Mouse (Mus musculus): ENCODE results near the gene Ccdc124.

Ccdc124 gene

DNA sequence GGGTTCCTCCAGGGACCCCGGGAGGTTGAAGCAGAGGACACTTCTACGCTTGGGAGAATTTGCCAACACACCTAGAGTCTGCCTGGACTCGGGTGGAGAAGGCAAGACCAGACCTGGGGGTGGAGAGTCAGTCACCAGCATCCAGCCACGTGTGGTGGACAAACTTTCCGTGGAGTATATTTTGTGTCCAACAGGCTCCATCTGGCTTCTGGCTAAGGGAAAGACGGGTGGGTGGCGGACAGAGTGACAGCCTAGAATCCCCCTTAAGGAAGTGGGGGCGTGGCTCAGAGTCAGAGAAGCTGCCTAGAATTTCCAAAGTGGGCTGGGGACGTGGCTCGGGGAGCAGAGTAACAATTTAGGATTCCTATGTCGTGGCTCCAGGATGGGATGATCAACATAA is 51.7 kb downstream of the Ccdc124 start:
- DNase-seq (ENCODE audit: low spot score in 2 of 2): no peak

DNA sequence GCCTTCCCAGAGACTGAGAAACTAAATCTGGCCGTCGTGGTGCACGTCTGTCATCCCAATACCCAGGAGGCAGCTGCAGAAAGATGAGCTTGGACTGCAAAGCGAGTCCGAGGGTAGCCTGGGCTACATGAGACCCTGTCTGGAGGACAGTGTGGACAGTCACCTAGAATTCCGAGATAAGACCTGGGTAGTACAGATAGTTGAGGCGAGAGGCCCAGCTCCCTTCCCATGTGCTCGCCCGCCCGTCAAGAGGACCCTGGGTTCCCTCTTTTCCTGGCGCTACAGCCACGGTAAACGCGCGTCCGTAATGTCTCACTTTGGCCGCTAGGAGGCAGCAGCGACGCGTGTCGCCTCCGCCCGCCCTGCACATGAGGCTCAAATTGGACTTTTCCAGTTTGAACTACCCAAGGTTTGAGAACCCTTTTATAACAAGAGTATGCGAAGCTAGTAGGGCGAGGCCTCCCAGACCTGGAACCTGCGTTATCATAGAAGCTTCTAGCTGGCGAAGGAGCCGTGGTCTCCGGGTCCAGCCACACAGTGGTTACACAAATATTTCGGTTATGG is 52.3 kb downstream of the Ccdc124 start:
- DNase-seq (ENCODE audit: low spot score in 2 of 2): no peak

DNA sequence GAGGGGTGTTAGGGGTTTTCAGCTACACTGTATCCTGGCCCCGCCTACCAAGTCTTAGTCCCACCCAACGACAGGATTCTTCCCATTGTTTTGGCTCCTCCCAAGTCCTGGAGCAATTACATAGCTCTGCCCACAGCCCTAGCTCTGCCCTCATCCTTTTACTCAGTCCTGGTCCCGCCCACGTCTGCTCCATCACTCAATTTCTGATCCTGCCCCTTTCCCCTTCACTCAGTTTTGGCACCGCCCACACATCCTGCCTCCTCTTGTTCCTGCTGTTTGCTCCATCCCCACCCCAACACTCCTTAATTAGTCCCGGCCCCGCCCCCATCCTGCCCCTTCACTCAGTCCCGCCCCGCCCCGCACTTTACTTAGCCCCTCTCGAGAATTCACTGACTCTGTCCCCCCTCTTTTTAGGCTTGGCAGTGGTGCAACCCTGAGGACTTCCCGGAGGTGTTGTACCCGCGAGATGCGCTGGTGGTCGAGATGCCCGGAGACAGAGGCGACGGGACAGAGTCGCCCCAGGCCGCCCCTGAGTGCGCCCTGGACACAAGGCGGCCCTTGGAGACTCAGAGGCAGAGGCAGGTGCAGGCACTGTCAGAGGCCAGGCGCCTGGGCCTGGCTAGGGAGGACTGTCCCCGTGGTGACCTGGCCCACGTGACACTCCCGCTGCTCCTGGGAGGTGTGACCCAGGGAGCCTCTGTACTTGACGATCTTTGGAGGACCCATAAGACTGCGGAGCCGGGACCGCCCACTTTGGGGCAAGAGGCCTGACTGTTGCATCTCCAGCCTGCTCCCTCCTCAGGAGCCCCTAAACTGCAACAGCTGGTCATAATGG is 53.4 kb downstream of the Ccdc124 start:
- DNase-seq (ENCODE audit: low spot score in 2 of 2): no peak

Data from frontal cortex, postnatal 10 days (tissue).